Mouse (Mus musculus): Measurements from ENCODE around the gene Tbc1d10b. TPM values are rescaled to one million over a fixed set of nuclear protein-coding genes. Genes with fewer than 3 reads are reported as not detected.

Tbc1d10b gene
- polyA plus RNA-seq, 1 experiment from 2014 or later: 23.2 TPM

GRCm38 (mm10) chr7:127228615-127229303 lies 20.5 kb upstream of the Tbc1d10b start:
- 63% methylated on average over 4 of the region's 4 CpGs for WGBS
- ATAC-seq (ENCODE audit: low FRiP score, low TSS enrichment): no peak
- H3K4me1 ChIP-seq (ENCODE audit: insufficient read depth, low read length): peaks cover 19% of the 10 kb centered on the region
- H3K27ac ChIP-seq (ENCODE audit: low read length): no peak overlapping the region
- no peak overlapping the region for H3K4me3 ChIP-seq (ENCODE audit: low read length)
- H3K36me3 ChIP-seq (ENCODE audit: insufficient read depth, low read length): peaks cover 7% of the 10 kb centered on the region; the same call in 1 of the 2 replicates
- H3K9ac ChIP-seq (replicated peaks; ENCODE audit: low read length): no peak overlapping the region
- no peaks in the 10 kb centered on the region for H3K9me3 ChIP-seq (ENCODE audit: low read length)
- no peaks in the 10 kb centered on the region for H3K27me3 ChIP-seq (ENCODE audit: insufficient read depth, low read length)
- H3K4me2 ChIP-seq (replicated peaks; ENCODE audit: low read depth, low read length): no peak overlapping the region

DNA sequence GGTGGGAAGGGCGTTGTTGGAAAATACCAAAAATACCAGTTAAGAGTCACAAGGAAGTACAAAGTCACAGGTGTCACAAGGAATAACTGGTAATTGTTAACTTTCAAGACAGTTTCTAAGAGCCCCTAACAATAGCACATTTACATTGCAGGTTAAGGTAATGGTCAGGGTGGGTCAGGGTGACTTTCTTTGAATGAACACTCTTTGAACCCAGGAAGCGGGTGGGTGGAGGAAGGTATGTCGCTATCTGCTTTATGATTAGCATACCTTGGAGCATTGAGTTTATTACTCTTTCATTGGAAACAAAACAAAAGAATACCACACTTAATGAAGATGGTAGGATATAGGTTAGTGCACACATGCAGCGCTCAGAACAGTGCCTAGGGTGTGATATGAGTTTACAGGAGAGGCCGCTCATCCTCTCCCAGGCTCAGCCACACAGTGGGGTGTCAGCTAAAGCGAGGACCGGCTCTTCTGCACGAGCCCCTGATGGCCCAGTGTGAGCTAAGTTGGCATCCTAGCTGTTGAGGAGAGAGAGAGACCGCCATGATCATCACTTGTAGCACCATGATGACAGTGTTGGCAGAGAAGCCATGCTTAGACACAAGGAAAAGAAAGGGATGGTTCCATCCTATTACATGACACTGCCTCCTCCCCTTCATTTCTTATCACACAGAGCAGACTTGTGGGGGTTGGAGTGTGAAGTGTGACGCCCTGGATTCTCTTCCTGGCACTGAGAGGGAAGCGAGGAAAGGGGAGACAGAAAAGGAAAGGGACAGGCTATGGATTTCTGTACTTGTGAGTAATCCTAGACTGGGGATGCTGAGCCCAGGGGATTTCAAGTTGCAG lies 17.1 kb upstream of the Tbc1d10b start:
- H3K9me3 ChIP-seq (ENCODE audit: low read length): no peaks in the 10 kb centered on the region
- peaks cover 4% of the 10 kb centered on the region; the same call in 1 of the 2 replicates for H3K36me3 ChIP-seq (ENCODE audit: insufficient read depth, low read length)
- H3K4me2 ChIP-seq (replicated peaks; ENCODE audit: low read depth, low read length): no peak overlapping the region
- no peaks in the 10 kb centered on the region for H3K27me3 ChIP-seq (ENCODE audit: insufficient read depth, low read length)
- H3K9ac ChIP-seq (replicated peaks; ENCODE audit: low read length): no peak overlapping the region
- H3K4me3 ChIP-seq (ENCODE audit: low read length): no peak overlapping the region
- WGBS: 83% methylated on average over 11 of the region's 11 CpGs
- ATAC-seq (ENCODE audit: low FRiP score, low TSS enrichment): no peak
- no peak overlapping the region for H3K27ac ChIP-seq (ENCODE audit: low read length)
- peaks cover 4% of the 10 kb centered on the region for H3K4me1 ChIP-seq (ENCODE audit: insufficient read depth, low read length)

DNA sequence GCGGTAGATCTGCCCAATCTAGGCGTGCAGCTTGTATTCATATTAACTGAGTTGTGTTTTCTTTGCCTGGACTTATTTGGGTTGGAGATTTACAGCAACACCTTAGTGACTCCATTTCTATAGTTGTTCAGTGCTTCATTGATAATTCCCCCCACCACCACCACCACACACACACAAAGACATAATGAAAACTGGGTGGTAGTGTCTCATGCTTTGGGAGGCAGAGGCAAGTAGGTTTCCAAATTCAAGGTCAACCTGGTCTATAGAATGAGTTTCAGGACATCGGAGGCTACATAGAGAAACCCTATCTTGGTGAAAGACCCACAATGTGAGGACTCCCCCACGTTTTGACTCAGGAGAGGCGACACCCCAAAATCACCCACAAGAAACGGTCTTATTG lies 16.3 kb upstream of the Tbc1d10b start:
- WGBS: 89% methylated on average over 6 of the region's 6 CpGs
- no peak overlapping the region for H3K4me2 ChIP-seq (replicated peaks; ENCODE audit: low read depth, low read length)
- no peak overlapping the region for H3K4me3 ChIP-seq (ENCODE audit: low read length)
- no peaks in the 10 kb centered on the region for H3K27me3 ChIP-seq (ENCODE audit: insufficient read depth, low read length)
- peaks cover 4% of the 10 kb centered on the region; the same call in 1 of the 2 replicates for H3K36me3 ChIP-seq (ENCODE audit: insufficient read depth, low read length)
- no peaks in the 10 kb centered on the region for H3K9me3 ChIP-seq (ENCODE audit: low read length)
- no peak overlapping the region for H3K9ac ChIP-seq (replicated peaks; ENCODE audit: low read length)
- H3K27ac ChIP-seq (ENCODE audit: low read length): no peak overlapping the region
- no peaks in the 10 kb centered on the region for H3K4me1 ChIP-seq (ENCODE audit: insufficient read depth, low read length)
- no peak for ATAC-seq (ENCODE audit: low FRiP score, low TSS enrichment)

GRCm38 (mm10) chr7:127223515-127224478 lies 15.5 kb upstream of the Tbc1d10b start:
- Histone ChIP-seq H3K9me3 (ENCODE audit: low read length) (no peaks in the 10 kb centered on the region), H3K27me3 (ENCODE audit: insufficient read depth, low read length) (no peaks in the 10 kb centered on the region), H3K36me3 (ENCODE audit: insufficient read depth, low read length) (no peaks in the 10 kb centered on the region), H3K9ac (replicated peaks; ENCODE audit: low read length) (no peak overlapping the region), H3K4me3 (ENCODE audit: low read length) (no peak overlapping the region), H3K4me1 (ENCODE audit: insufficient read depth, low read length) (no peaks in the 10 kb centered on the region), H3K27ac (ENCODE audit: low read length) (no peak overlapping the region), H3K4me2 (replicated peaks; ENCODE audit: low read depth, low read length) (no peak overlapping the region)
- ATAC-seq (ENCODE audit: low FRiP score, low TSS enrichment): no peak
- WGBS: 83% methylated on average over 6 of the region's 6 CpGs

GRCm38 (mm10) chr7:127223106-127223505 lies 14.8 kb upstream of the Tbc1d10b start:
- H3K4me2 ChIP-seq (replicated peaks; ENCODE audit: low read depth, low read length): no peak overlapping the region
- ATAC-seq (ENCODE audit: low FRiP score, low TSS enrichment): no peak
- H3K9ac ChIP-seq (replicated peaks; ENCODE audit: low read length): no peak overlapping the region
- H3K9me3 ChIP-seq (ENCODE audit: low read length): no peaks in the 10 kb centered on the region
- no peak overlapping the region for H3K27ac ChIP-seq (ENCODE audit: low read length)
- H3K36me3 ChIP-seq (ENCODE audit: insufficient read depth, low read length): no peaks in the 10 kb centered on the region
- H3K4me1 ChIP-seq (ENCODE audit: insufficient read depth, low read length): no peaks in the 10 kb centered on the region
- 94% methylated on average over 3 of the region's 3 CpGs for WGBS
- H3K27me3 ChIP-seq (ENCODE audit: insufficient read depth, low read length): no peaks in the 10 kb centered on the region
- H3K4me3 ChIP-seq (ENCODE audit: low read length): no peak overlapping the region

GRCm38 (mm10) chr7:127220440-127220839 lies 12.2 kb upstream of the Tbc1d10b start:
- no peaks in the 10 kb centered on the region for H3K36me3 ChIP-seq (ENCODE audit: insufficient read depth, low read length)
- no peaks in the 10 kb centered on the region for H3K4me1 ChIP-seq (ENCODE audit: insufficient read depth, low read length)
- no peaks in the 10 kb centered on the region for H3K9me3 ChIP-seq (ENCODE audit: low read length)
- WGBS: 84% methylated on average over 6 of the region's 6 CpGs
- no peak overlapping the region for H3K4me2 ChIP-seq (replicated peaks; ENCODE audit: low read depth, low read length)
- H3K27me3 ChIP-seq (ENCODE audit: insufficient read depth, low read length): no peaks in the 10 kb centered on the region
- no peak for ATAC-seq (ENCODE audit: low FRiP score, low TSS enrichment)
- H3K27ac ChIP-seq (ENCODE audit: low read length): no peak overlapping the region
- H3K4me3 ChIP-seq (ENCODE audit: low read length): no peak overlapping the region
- H3K9ac ChIP-seq (replicated peaks; ENCODE audit: low read length): no peak overlapping the region

DNA sequence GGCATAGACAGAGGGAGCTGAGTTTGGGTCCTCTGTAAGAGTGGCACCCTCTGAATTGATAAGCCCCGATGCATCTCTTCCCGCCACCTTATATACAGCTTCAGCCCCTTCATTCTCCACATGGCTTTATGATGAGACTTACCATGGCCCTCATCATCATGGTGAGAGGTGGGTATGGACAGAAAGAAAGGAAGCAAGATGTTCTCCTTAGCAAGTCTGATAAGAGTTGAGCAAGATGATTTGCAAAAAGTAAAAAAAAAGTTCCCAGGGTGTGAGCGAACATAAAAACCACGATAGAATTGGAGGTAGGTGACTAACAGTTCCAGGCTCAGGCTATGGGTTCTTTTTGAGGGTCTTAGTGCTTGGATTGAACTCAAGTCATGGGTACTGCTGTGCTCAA lies 10.4 kb upstream of the Tbc1d10b start:
- Histone ChIP-seq H3K27ac (ENCODE audit: low read length) (no peak overlapping the region), H3K9me3 (ENCODE audit: low read length) (no peaks in the 10 kb centered on the region), H3K4me3 (ENCODE audit: low read length) (no peak overlapping the region), H3K9ac (replicated peaks; ENCODE audit: low read length) (no peak overlapping the region), H3K4me1 (ENCODE audit: insufficient read depth, low read length) (peaks cover 6% of the 10 kb centered on the region), H3K36me3 (ENCODE audit: insufficient read depth, low read length) (no peaks in the 10 kb centered on the region), H3K27me3 (ENCODE audit: insufficient read depth, low read length) (no peaks in the 10 kb centered on the region), H3K4me2 (replicated peaks; ENCODE audit: low read depth, low read length) (no peak overlapping the region)
- WGBS: 86% methylated on average over 4 of the region's 4 CpGs
- no peak for ATAC-seq (ENCODE audit: low FRiP score, low TSS enrichment)

- WGBS: 79% methylated on average over 10 of the region's 10 CpGs
- Histone ChIP-seq H3K9ac (replicated peaks; ENCODE audit: low read length) (no peak overlapping the region), H3K36me3 (ENCODE audit: insufficient read depth, low read length) (no peaks in the 10 kb centered on the region), H3K27ac (ENCODE audit: low read length) (no peak overlapping the region), H3K27me3 (ENCODE audit: insufficient read depth, low read length) (no peaks in the 10 kb centered on the region), H3K4me2 (replicated peaks; ENCODE audit: low read depth, low read length) (no peak overlapping the region), H3K4me1 (ENCODE audit: insufficient read depth, low read length) (peaks cover 6% of the 10 kb centered on the region), H3K9me3 (ENCODE audit: low read length) (no peaks in the 10 kb centered on the region), H3K4me3 (ENCODE audit: low read length) (no peak overlapping the region)
- no peak for ATAC-seq (ENCODE audit: low FRiP score, low TSS enrichment)
These were observed 9.8 kb upstream of the Tbc1d10b start for GRCm38 (mm10) chr7:127217901-127218642.

GRCm38 (mm10) chr7:127217475-127217874 lies 9.2 kb upstream of the Tbc1d10b start:
- Histone ChIP-seq H3K9me3 (ENCODE audit: low read length) (no peaks in the 10 kb centered on the region), H3K4me2 (replicated peaks; ENCODE audit: low read depth, low read length) (no peak overlapping the region), H3K27me3 (ENCODE audit: insufficient read depth, low read length) (no peaks in the 10 kb centered on the region), H3K27ac (ENCODE audit: low read length) (no peak overlapping the region), H3K9ac (replicated peaks; ENCODE audit: low read length) (no peak overlapping the region), H3K4me1 (ENCODE audit: insufficient read depth, low read length) (peaks cover 6% of the 10 kb centered on the region), H3K36me3 (ENCODE audit: insufficient read depth, low read length) (no peaks in the 10 kb centered on the region), H3K4me3 (ENCODE audit: low read length) (no peak overlapping the region)
- WGBS: 92% methylated on average over 6 of the region's 6 CpGs
- no peak for ATAC-seq (ENCODE audit: low FRiP score, low TSS enrichment)

Measured in kidney, embryonic 16.5 days (tissue).